Mouse (Mus musculus): ENCODE measurements around the gene Car10. TPM values are rescaled to one million over a fixed set of nuclear protein-coding genes. Genes with fewer than 3 reads are reported as not detected.

Gene Car10
- polyA plus RNA-seq, 1 experiment: not detected

GRCm38 (mm10) chr11:93448290-93449256 lies 350.7 kb downstream of the Car10 start:
- 75% methylated on average over 12 of the region's 12 CpGs for WGBS
- Histone ChIP-seq H3K27me3 (ENCODE audit: control insufficient read depth, insufficient read depth, low read length) (no peaks in the 10 kb centered on the region), H3K4me3 (ENCODE audit: low read depth, low read length) (no peak overlapping the region), H3K36me3 (ENCODE audit: control insufficient read depth, insufficient read depth, low read length) (no peaks in the 10 kb centered on the region), H3K4me1 (ENCODE audit: control insufficient read depth, insufficient read depth, insufficient read length, low read length) (no peaks in the 10 kb centered on the region), H3K27ac (ENCODE audit: insufficient read depth, low read depth, low read length) (no peak overlapping the region)
- TF ChIP-seq POLR2A (IDR thresholded peaks at IDR 0.05; ENCODE audit: low read depth, low read length) (no peak), CTCF (IDR thresholded peaks at IDR 0.05; ENCODE audit: extremely low read depth, insufficient read length, insufficient replicate concordance, low read depth, low read length) (no peak)

GRCm38 (mm10) chr11:93450535-93450934 lies 352.7 kb downstream of the Car10 start:
- 76% methylated on average over 7 of the region's 7 CpGs for WGBS
- H3K27ac ChIP-seq (ENCODE audit: insufficient read depth, low read depth, low read length): no peak overlapping the region
- H3K4me1 ChIP-seq (ENCODE audit: control insufficient read depth, insufficient read depth, insufficient read length, low read length): no peaks in the 10 kb centered on the region
- no peak overlapping the region for H3K4me3 ChIP-seq (ENCODE audit: low read depth, low read length)
- no peaks in the 10 kb centered on the region for H3K36me3 ChIP-seq (ENCODE audit: control insufficient read depth, insufficient read depth, low read length)
- no peaks in the 10 kb centered on the region for H3K27me3 ChIP-seq (ENCODE audit: control insufficient read depth, insufficient read depth, low read length)
- TF ChIP-seq CTCF (IDR thresholded peaks at IDR 0.05; ENCODE audit: extremely low read depth, insufficient read length, insufficient replicate concordance, low read depth, low read length) (no peak), POLR2A (IDR thresholded peaks at IDR 0.05; ENCODE audit: low read depth, low read length) (no peak)

GRCm38 (mm10) chr11:93466221-93466620 lies 368.4 kb downstream of the Car10 start:
- H3K36me3 ChIP-seq (ENCODE audit: control insufficient read depth, insufficient read depth, low read length): no peaks in the 10 kb centered on the region
- no peaks in the 10 kb centered on the region; the same call in 1 of the 2 replicates for H3K4me1 ChIP-seq (ENCODE audit: control insufficient read depth, insufficient read depth, insufficient read length, low read length)
- H3K4me3 ChIP-seq (ENCODE audit: low read depth, low read length): no peak overlapping the region
- no peaks in the 10 kb centered on the region for H3K27me3 ChIP-seq (ENCODE audit: control insufficient read depth, insufficient read depth, low read length)
- H3K27ac ChIP-seq (ENCODE audit: insufficient read depth, low read depth, low read length): no peak overlapping the region
- 76% methylated on average over 4 of the region's 4 CpGs for WGBS
- no peak for TF ChIP-seq CTCF (IDR thresholded peaks at IDR 0.05; ENCODE audit: extremely low read depth, insufficient read length, insufficient replicate concordance, low read depth, low read length)
- TF ChIP-seq POLR2A (IDR thresholded peaks at IDR 0.05; ENCODE audit: low read depth, low read length): no peak

- no peaks in the 10 kb centered on the region for H3K4me1 ChIP-seq (ENCODE audit: control insufficient read depth, insufficient read depth, insufficient read length, low read length)
- 87% methylated on average over 3 of the region's 3 CpGs for WGBS
- no peak overlapping the region for H3K27ac ChIP-seq (ENCODE audit: insufficient read depth, low read depth, low read length)
- no peak for TF ChIP-seq CTCF (IDR thresholded peaks at IDR 0.05; ENCODE audit: extremely low read depth, insufficient read length, insufficient replicate concordance, low read depth, low read length)
- no peak for TF ChIP-seq POLR2A (IDR thresholded peaks at IDR 0.05; ENCODE audit: low read depth, low read length)
- H3K36me3 ChIP-seq (ENCODE audit: control insufficient read depth, insufficient read depth, low read length): no peaks in the 10 kb centered on the region
- H3K27me3 ChIP-seq (ENCODE audit: control insufficient read depth, insufficient read depth, low read length): no peaks in the 10 kb centered on the region
- no peak overlapping the region for H3K4me3 ChIP-seq (ENCODE audit: low read depth, low read length)
Measured at GRCm38 (mm10) chr11:93467711-93468110, 369.9 kb downstream of the Car10 start.

GRCm38 (mm10) chr11:93470771-93471170 lies 372.9 kb downstream of the Car10 start:
- 72% methylated on average over 7 of the region's 7 CpGs for WGBS
- no peaks in the 10 kb centered on the region for H3K4me1 ChIP-seq (ENCODE audit: control insufficient read depth, insufficient read depth, insufficient read length, low read length)

GRCm38 (mm10) chr11:93471573-93472179 lies 373.8 kb downstream of the Car10 start:
- H3K4me1 ChIP-seq (ENCODE audit: control insufficient read depth, insufficient read depth, insufficient read length, low read length): no peaks in the 10 kb centered on the region
- no peak overlapping the region for H3K27ac ChIP-seq (ENCODE audit: insufficient read depth, low read depth, low read length)
- no peaks in the 10 kb centered on the region for H3K36me3 ChIP-seq (ENCODE audit: control insufficient read depth, insufficient read depth, low read length)
- no peaks in the 10 kb centered on the region for H3K27me3 ChIP-seq (ENCODE audit: control insufficient read depth, insufficient read depth, low read length)
- H3K4me3 ChIP-seq (ENCODE audit: low read depth, low read length): no peak overlapping the region
- WGBS: 41% methylated on average over 10 of the region's 10 CpGs
- TF ChIP-seq POLR2A (IDR thresholded peaks at IDR 0.05; ENCODE audit: low read depth, low read length) (no peak), CTCF (IDR thresholded peaks at IDR 0.05; ENCODE audit: extremely low read depth, insufficient read length, insufficient replicate concordance, low read depth, low read length) (peak; percentile 64; the same call in 1 of the 2 replicates)

More at GRCm38 (mm10) chr11:93470771-93471170, 372.9 kb downstream of the Car10 start:
- H3K36me3 ChIP-seq (ENCODE audit: control insufficient read depth, insufficient read depth, low read length): no peaks in the 10 kb centered on the region
- H3K27ac ChIP-seq (ENCODE audit: insufficient read depth, low read depth, low read length): no peak overlapping the region
- no peaks in the 10 kb centered on the region for H3K27me3 ChIP-seq (ENCODE audit: control insufficient read depth, insufficient read depth, low read length)
- no peak overlapping the region for H3K4me3 ChIP-seq (ENCODE audit: low read depth, low read length)
- TF ChIP-seq CTCF (IDR thresholded peaks at IDR 0.05; ENCODE audit: extremely low read depth, insufficient read length, insufficient replicate concordance, low read depth, low read length) (no peak), POLR2A (IDR thresholded peaks at IDR 0.05; ENCODE audit: low read depth, low read length) (no peak)

- TF ChIP-seq POLR2A (IDR thresholded peaks at IDR 0.05; ENCODE audit: low read depth, low read length): no peak
- TF ChIP-seq CTCF (IDR thresholded peaks at IDR 0.05; ENCODE audit: extremely low read depth, insufficient read length, insufficient replicate concordance, low read depth, low read length): no peak
- Histone ChIP-seq H3K27ac (ENCODE audit: insufficient read depth, low read depth, low read length) (no peak overlapping the region), H3K4me3 (ENCODE audit: low read depth, low read length) (no peak overlapping the region), H3K36me3 (ENCODE audit: control insufficient read depth, insufficient read depth, low read length) (no peaks in the 10 kb centered on the region), H3K27me3 (ENCODE audit: control insufficient read depth, insufficient read depth, low read length) (no peaks in the 10 kb centered on the region), H3K4me1 (ENCODE audit: control insufficient read depth, insufficient read depth, insufficient read length, low read length) (no peaks in the 10 kb centered on the region)
- WGBS: 58% methylated on average over 4 of the region's 4 CpGs
Measured at GRCm38 (mm10) chr11:93484661-93485060, 386.8 kb downstream of the Car10 start.

Measured in small intestine, adult 2 months (tissue).